Mouse (Mus musculus): ENCODE results near the gene Pfdn5.

GRCm38 (mm10) chr15:102352177-102352576 is 26.3 kb downstream of the Pfdn5 start:
- TF ChIP-seq POLR2A (IDR thresholded peaks at IDR 0.05; ENCODE audit: insufficient read length, low read depth) (no peak), POLR2AphosphoS2 (IDR thresholded peaks at IDR 0.05; ENCODE audit: insufficient read length, low read depth) (no peak), TCF3 (IDR thresholded peaks at IDR 0.05; ENCODE audit: insufficient read length, low read depth) (no peak), TCF12 (IDR thresholded peaks at IDR 0.05; ENCODE audit: insufficient read depth, poor library complexity, severe bottlenecking) (no peak)

All from myocyte (in vitro differentiated cells).